Mouse (Mus musculus) left cerebral cortex, postnatal 4 days (tissue): ENCODE data around the gene Syngap1. TPM values are rescaled to one million over a fixed set of nuclear protein-coding genes. Genes with fewer than 3 reads are reported as not detected.
A peak's percentile ranks its signal among the peaks of the same experiment; 100 is the strongest.
"Not testable (repeated sequence)": the region's sequence is repeated elsewhere in the genome, so short reads cannot be mapped to it uniquely, and the experiment has no call there.

Experiments used
- DNase-seq: peaks from one replicate; pipeline ENCODE4 v3.0.0-alpha.2; 2022
- intact Hi-C: fragments of 180-260 bp; cut with DNase I; formaldehyde crosslinking; loops from one replicate; pipeline ENCODE4 v1.15.1; 2025
- total RNA-seq, 2 experiments: library from RNA; stranded (reverse); gene quantifications; 2 replicates each; pipeline ENCODE4 v1.2.3; 2021

The Syngap1 gene
- total RNA-seq: 100 to 1,000 TPM; 350 to 366 TPM

DNA sequence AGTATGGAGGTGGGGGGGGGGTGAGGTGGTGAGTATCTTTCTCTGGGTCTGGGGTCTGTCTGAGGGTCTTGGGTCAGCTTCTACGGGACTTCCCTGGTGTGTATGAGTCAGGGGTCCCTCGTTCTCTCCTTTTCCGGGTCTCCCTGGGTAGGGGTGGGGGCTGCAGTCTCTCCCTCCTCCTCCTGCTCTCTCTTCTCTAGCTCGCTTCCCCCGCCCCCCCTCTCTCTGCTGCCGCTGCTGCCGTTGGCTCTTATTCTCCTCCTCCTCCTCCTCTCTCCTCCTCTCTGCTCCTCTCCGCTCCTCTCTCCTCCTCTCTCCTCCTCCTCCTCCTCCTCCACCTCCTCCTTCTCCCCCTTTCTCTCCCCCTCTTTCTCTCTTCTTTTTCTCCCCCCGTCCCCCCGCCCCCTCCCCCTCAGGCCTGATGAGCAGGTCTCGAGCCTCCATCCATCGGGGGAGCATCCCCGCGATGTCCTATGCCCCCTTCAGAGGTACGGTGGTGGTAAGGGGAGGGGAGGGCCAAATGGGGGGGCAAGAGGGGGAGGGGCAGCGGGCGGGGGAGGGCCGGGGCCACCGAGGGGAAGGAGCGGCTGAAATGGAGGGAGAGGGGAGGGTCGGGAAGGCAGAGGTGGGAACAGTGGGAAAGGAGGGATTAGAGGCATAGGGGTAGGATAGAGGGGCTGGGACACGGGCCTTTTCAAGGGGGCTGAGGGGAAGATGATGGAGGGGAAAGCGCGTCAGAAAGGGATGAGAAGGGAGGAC is at the start of gene Syngap1:
Syngap1 (plus strand) TSS at position 223 of the 759 bp plus-strand sequence.
- peak; percentile 80 for DNase-seq
- intact Hi-C loops: no loop called here

DNA sequence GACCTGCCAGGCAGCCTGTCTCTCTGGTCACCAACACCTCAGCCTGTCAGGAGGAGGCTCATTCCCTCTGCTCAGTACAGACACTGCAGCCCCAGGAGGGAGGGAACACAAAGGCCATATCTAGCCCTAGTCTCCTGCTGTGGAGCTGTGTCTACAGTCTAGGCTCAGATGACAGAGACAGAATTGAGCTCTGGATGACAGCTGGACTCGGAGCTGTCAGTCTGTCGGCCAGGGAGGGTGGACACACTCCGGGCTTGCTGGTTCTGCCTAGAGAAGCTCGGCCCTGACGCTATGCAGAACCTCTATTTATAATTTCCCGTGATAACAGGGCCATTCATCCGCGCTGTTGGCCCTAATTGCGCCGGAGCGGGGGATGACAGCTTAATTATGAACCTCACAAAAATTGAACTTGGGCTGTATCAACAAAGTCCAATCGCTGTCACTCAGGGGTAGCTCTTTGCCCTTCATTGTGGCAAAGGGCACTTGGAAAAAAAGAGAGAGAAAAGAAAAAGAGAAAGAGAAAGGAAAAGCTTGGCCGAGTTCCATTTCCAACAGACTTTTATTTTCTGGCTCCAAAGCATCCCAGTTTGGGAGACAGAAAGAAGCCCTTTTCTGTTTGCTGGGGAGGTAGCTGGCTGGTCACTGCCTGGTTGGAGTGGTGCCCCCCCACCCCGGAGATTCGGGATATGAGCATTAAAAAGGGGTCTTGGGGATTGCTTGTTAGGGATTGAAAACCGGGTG is 48.2 kb upstream of the Syngap1 start:
- no peak for DNase-seq
- intact Hi-C loops: no loop called here

DNA sequence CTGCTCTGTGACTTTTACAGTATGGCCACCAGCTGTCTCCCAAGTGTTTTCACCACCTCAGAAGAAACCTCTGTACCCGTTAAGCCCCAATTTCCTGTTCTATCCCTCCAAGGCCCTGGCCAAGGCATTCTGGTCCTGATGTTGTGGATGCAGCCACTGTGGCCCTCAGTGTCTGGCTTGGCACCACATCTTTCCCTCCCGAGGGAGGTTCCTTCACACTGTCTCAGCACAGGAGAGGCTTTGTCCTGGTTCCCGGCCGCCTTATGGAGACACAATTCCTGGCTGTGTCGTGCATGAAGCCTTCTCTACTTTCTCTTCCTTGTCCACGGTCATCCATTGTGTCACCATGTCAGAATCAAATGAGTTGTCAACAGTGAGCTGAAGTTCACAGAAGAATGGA is 47.6 kb upstream of the Syngap1 start:
- no peak for DNase-seq
- intact Hi-C loops: no loop called here

DNA sequence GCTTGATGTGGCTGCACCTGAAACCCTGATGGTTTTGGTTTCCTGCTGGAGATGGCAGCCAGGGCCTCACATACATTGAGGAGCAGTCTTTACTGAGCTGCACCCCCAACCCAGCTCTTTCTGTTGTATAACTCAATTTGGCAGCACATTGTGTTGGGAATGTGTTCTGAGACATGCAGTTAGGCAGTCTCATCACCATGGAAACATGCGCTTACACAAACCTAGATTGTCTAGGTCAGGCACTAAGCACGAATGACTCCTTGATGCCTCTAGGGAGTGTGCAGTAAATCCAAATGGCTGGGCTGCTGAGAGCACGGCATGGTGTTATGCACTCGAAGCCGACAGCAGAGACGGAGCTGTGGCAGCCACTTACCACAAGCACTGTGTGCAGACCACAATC is 46.7 kb upstream of the Syngap1 start:
- intact Hi-C loops: no loop called here
- no peak for DNase-seq

DNA sequence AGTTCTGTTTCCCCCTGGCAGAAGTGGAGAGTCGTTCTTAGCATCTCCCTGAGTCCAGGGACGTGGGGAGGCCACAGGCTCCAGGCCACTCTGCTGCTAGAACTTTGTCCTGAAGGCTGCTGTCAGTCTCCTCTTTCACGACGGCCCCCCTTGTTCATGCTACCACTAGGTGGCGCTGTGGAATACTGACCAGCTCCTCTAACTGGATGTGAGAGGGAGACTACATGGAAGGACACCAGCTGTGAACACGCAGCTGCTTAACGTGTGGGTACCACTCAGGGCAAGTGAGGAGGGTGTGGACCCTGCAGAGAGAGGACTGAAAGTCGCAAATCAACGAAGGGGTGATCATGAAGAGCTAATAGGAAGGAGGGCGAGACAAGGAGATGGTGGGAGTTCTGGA is 45.5 kb upstream of the Syngap1 start:
- intact Hi-C loops: no loop called here
- DNase-seq: peak; percentile 74

DNA sequence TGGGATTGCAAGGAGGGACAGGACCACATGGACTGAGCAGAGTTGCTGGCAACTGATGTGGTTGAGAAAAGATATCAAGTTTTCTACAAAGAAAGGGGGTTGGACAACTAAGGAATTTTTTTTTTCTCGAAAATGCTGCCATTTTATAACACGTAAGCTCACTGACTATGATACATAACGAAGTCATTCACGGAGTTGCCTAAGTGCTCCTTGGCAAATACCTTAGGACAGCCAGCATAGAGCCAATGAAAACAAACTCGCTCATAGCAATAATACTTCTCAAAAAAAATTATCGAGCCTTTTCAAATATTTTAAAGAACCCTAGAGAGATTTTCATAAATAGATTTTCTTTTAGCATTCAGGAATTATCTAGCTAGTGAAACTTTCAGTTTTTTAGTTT is 40.1 kb upstream of the Syngap1 start:
- intact Hi-C loops: no loop called here
- no peak for DNase-seq

DNA sequence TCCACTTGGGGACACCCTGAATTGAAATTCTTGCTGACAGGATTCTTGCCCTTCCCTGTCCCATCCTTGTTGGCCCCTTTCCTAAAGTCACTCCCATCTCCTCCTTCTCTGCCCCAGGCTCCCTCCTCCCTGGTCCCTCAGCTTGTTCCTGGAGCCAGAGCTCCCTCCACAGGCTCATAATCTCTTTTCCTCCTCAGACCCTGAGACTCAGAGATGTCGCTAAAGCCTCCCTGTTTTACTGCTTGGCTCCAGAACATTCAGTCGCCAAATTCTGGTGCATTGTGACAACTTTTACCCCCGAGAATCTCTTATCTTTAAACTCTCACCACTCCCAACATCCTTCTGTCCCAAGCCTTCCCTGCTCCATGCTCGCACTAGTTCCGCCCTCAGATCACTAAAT is 36.7 kb upstream of the Syngap1 start:
- DNase-seq: no peak
- intact Hi-C loops: no loop called here

DNA sequence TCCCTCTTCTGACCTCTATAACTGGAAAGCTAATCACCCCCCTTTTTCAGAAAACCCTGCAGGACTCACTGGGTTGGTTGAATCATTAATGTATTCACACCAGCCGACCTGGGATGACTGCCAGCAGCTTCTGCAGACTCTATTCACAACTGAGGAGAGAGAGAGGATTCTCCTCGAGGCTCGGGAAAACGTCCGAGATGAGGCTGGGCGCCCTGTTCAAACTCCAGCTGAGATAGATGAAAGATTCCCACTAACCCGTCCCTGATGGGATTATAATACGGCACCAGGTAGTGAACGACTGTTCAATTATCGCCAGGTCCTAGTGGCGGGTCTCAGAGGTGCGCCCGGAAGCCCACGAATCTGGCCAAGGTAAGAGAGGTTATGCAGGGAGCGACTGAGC is 33.5 kb upstream of the Syngap1 start:
- intact Hi-C loops: not testable (repeated sequence)

DNA sequence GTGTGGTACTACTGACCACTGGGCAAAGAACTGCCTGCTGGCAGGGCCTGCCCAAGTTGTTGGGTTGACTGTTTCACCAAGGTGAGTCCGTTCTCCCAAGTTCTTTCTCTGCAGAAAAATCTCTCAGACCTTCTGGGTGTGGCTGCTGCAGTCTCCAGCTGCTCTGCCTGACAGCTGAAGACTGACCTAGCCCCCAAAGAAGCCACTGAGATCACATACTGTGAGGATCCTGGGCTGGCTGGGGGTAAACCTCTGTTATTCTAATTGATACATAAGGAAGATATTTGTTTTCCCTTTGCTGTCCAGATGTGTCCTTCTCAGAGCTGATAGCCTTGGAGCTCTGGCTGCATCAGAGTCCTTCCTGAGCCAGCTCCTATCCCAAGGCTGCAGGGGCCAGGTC is 25.8 kb upstream of the Syngap1 start:
- intact Hi-C loops: no loop called here
- no peak for DNase-seq

More for the DNA sequence above, 33.5 kb upstream of the Syngap1 start:
- DNase-seq: peak; percentile 59

DNA sequence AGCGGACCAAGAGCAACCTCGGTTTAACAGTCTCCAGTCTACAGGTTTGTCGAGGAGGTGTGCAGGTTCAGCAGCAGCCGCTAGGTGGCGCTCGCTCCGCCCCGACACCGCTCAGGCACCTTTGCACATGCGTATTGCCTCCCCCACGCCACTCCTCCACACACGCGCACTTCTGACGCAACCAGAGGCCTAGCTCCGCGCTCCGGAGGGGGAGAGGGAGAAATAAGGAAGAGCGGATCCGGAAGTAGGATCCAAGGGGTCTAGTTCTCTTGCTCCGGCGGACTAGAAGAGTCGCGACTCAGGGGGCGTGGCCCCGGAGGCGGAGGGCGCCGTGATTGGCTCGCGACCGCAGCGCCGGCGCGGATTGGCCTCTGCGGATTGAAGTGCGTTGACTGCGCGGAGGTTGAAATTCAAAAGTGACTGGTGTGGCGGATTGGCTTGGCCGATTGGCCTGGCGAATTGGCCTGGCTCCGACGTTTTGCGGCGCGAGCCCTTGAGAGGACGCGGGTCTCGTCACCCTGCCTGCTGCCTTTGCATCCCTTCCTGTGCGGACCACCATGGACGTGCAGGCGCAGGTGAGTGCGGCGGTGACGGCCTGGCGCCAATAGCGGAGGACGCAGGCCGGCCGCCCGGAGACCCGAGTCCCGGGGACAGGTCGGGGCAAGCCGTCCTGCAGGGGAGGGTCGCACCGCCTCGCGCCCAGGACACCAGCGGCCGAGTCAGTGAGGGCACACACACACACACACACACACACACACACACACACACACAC is 24.2 kb upstream of the Syngap1 start, which contains the start of gene Kifc5b:
Kifc5b (plus strand) TSS at position 381 of the 772 bp plus-strand sequence.
- peak; percentile 100 for DNase-seq
- intact Hi-C loops: no loop called here

DNA sequence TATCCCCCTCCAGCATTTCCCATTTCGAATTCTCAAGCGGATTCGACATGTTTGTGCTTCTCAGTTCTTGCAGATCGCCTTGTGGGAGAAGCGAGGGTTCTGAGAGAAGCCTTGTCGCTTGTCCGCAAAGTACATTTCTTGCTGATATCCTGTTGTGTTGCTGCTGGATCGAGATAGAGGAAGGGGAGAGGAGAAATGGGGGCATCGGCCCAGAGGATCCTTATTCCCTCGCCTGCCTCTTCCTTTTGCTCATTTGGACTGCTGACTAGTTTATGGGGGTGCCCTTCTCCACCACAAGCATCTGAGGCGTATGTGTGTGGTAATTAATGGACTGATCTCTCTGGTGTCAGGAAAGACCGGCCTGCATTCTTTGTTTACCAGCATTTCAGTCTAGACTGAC is 23.5 kb upstream of the Syngap1 start:
- DNase-seq, intact Hi-C loops: not testable (repeated sequence)

DNA sequence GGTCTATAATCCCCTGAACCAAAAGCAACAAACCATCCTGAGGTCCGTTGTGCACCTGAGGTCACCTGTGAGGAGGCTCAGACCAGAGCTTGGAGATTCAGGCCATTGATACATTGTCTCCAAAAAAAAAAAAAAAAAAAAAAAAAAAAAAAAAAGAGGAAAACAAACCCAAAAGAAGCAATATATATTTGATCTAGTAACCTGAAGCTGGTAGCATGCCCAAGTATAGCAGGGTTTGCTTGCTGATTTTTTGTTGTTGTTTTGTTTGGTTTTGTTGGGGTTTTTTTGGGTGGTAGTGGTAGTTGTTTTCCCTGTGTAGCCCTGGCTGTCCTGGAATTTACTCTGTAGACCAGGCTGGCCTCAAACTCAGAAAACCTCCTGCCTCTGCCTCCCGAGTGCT is 22.7 kb upstream of the Syngap1 start:
- intact Hi-C loops: no loop called here
- no peak for DNase-seq

DNA sequence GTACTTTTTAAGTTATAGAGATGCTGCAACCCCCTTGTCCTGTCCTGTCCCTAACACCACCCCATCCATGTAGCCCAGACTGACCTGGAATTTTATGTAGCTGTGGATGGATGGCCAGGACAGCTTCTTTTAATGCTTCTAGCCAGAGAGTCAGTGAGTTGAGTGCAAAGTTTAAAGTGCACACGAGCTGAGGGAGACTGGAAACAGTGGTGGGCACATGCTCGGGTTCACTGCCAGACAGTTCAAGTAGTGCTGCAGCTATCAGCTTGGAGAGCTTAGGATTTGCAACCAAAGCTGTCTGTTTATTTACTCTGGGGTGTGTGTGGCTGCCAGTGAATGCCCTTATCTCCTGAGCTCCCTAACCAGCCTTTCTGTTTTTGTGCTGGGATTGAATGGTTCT is 21.5 kb upstream of the Syngap1 start:
- DNase-seq, intact Hi-C loops: not testable (repeated sequence)

DNA sequence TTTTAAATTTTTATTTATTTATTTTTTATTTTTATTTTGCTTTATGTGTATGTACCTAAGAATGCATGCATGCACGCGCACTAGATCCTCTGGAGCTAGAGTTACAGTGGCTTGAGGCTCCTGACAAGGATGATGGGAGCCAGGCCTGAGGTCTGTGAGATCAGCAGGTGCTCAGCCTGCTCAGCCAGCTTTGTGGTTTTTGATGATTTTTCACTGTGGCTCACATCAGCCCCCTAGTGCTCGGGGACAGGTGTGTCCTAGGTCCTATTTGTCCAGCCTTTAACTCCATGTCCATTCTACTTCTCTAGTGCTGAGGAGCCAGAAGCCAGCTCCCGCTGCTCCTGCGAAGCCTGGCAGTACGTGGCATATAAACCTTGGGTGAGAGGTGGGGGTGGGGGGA is 18.7 kb upstream of the Syngap1 start:
- intact Hi-C loops, DNase-seq: not testable (repeated sequence)

DNA sequence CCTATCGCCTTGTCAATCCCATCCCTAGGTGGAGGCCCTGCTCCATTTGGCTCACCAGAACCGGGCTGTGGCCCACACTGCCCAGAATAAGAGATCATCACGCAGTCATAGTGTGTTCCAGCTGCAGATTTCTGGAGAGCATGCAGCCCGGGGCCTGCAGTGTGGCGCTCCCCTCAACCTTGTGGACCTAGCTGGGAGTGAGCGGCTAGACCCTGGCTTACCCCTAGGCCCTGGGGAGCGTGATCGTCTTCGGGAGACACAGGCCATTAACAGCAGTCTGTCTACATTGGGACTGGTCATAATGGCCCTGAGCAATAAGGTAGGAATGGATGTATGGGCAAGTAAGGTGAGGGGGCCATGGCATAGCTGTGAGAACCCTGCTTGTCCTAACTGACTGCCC is 15.6 kb upstream of the Syngap1 start:
- DNase-seq, intact Hi-C loops: not testable (repeated sequence)

DNA sequence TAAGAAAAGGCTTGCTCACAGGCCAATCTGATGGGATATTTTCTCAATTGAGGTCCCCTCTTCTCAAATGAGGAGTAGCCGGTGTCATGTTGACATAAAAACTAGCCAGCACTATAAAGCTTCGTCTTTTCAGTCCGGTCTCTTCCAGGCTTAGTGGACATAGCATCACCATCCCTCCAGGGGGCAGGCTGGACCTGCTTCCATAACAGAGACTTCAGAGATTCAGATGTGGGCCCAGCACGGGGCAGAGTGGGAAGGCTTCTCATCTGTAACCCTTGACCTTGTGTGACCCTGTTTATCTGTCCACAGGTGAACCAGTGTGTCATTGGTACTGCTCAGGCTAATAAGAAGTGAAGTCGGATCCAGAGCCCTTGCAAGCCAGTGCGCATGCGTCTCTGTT is 9.3 kb upstream of the Syngap1 start:
- DNase-seq: peak; percentile 55
- intact Hi-C loops: not testable (repeated sequence)

DNA sequence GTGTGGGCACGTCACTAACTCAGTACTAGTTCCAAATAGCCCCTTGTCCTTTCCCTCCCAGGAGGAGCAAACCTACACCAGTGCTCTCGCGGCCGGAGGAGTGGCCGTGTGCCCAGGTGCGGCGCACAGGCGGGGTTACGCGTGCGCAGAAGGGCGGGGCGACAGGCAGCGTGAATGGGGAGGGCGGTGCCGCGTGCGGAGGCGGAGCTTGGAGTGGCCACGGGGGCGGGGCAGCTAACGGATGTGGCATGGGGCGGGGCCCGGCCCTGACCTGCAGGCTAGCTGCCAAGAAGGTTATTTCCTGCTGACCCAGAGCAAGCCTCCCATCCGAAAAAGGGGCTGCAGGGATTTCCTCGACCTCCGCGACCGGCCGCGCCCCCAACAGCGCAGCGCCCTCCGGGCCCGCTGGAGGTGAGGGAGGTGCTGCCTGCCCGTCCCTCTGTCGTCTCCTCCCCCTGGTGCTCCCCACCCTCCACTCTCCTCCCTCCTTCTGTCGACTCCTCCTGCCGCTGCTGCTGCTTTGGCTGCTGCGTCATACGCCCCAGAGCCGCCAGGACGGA is 8.1 kb upstream of the Syngap1 start, which contains the start of gene Phf1:
Phf1 (plus strand) TSS at position 214 of the 560 bp plus-strand sequence.
- intact Hi-C loops: no loop called here
- DNase-seq: peak; percentile 96

DNA sequence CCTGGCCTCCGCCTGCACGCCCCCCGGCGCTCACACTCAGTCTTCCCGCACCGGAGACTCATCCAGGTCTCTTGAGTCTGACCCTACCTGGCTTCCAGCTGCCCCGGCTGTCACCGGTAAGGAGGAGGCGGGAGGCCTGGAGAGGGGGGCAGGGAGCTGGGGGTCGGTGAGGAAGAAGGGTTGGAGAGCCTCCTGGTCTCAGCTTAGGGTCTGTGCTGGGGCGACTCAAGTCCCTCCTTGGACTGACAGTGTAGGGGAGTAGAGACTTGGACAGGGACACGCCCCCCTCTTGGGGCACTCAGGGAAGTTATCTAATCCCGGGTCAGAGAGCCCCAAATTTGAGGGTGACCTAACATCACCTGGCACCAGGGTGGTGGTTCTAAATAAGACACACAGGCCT is 7.6 kb upstream of the Syngap1 start:
- intact Hi-C loops: no loop called here
- no peak for DNase-seq

DNA sequence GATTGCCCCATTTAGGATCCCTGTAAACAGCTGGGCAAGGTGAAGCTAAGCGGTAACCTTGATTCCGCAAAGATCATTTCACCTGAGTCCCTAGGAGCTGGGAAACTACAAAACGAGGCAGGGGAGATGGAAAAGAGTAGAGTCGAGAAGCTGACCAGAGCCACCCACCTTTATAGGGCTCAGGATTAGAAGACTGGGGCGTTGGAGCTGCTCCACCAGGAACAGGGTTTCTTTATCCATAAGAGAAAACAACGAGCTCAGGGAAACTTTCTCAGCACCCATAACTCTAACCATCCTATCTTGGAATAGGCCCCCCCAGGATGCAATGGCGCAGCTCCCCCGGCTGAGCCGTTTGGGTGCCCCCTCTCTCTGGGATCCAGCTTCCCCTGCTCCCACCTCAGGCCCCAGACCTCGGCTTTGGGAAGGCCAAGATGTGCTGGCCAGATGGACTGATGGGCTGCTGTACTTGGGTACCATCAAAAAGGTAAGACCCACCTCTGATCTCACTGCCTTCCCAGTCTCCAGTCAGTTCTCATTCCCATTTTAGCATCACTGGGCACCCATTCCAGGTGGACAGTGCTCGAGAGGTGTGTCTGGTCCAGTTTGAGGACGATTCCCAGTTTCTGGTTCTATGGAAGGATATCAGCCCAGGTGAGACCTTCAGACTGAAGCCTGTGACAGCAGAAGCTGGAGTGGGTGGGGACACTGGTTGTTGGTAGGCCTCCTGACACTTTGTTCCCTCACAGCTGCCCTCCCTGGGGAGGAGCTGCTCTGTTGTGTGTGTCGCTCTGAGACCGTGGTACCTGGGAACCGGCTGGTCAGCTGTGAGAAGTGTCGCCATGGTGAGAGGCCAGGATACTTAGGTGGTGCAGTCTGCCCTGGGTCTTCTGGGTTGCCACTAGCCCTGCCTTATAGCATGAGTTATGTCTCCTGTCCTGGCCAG is 6.9 kb upstream of the Syngap1 start:
- DNase-seq: no peak
- intact Hi-C loops: no loop called here

DNA sequence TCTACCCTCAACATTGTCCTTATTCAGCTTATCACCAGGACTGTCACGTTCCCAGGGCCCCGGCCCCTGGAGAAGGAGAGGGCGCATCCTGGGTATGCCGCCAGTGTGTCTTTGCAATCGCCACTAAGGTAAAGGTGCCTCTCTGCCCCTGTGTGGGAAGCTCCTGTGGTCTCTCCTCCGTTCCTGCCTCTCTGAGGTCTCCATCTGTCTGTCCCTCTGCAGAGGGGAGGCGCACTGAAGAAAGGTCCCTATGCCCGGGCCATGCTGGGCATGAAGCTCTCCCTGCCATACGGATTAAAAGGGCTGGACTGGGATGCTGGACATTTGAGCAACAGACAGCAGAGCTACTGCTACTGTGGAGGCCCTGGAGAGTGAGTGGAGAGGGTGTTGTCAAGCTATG is 6.0 kb upstream of the Syngap1 start:
- no peak for DNase-seq
- intact Hi-C loops: no loop called here
